Mouse (Mus musculus) CD4-positive naive resting alpha-beta T cell, adult 57 days (primary cell): ENCODE measurements around the gene Slc25a26. TPM values are rescaled to one million over a fixed set of nuclear protein-coding genes. Genes with fewer than 3 reads are reported as not detected.

ENCODE experiments used
- total RNA-seq: library from RNA; stranded (reverse); gene quantifications from one replicate; pipeline ENCODE4 v1.2.4, GENCODE M21; 2023

Slc25a26 gene
- 16.8 TPM for total RNA-seq

GRCm38 (mm10) chr6:94499897-94500623 lies at the start of gene Slc25a26:
Slc25a26 (plus strand) TSS chr6:94500331.

Other genes starting within 250 kb of the Slc25a26 start
- 0.41 TPM for gene Magi1, start 216.4 kb upstream of the Slc25a26 start, total RNA-seq
- gene Lrig1, start 199.8 kb downstream of the Slc25a26 start, total RNA-seq, result 37.6 TPM